Mouse (Mus musculus) retina, embryonic 14.5 days (tissue): Measurements from ENCODE around the gene Tatdn2.

ENCODE experiments used
- DNase-seq: peaks from one replicate; pipeline ENCODE4 v3.0.0-alpha.2; 2015; ENCODE audit warnings: low spot score

The Tatdn2 gene

DNA sequence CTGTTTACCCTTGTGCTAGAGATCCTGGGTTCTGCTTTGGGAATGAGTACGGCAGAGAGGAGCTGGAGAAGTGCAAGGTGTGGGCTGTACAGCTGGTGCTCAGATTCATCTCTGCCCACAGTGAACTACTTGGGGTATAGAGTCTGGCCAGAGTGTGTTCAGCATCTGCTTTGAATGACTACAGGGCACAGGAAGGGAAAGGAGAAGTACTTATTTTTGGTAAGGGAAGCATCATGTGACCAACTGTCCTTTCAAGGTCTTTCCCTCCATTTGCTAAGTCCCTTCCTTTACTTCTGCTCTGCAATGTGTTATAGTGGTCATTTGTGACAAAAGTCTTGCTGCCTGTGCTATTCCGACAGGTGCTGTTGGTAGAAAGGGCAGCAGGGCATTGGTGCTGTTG is 17.4 kb downstream of the Tatdn2 start:
- DNase-seq: no peak

DNA sequence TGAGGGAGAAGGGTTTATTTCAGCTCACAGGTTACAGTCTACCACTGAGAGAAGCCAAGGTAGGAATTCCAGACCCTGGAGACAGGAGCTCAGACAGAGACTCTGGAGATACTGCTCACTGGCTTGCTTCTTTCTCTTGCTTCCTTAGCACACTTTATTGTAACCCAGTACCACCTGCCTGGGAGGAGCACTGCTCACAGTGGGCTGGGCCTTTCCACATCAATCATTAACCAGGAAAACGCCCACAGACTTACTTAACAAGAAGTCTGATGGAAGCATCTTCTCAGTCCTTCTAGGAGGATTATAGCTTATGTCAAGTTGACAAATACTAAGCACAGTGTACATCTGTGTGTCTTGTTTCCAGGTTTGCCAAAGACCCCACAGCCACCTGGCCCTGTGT is 17.9 kb downstream of the Tatdn2 start:
- DNase-seq: no peak

DNA sequence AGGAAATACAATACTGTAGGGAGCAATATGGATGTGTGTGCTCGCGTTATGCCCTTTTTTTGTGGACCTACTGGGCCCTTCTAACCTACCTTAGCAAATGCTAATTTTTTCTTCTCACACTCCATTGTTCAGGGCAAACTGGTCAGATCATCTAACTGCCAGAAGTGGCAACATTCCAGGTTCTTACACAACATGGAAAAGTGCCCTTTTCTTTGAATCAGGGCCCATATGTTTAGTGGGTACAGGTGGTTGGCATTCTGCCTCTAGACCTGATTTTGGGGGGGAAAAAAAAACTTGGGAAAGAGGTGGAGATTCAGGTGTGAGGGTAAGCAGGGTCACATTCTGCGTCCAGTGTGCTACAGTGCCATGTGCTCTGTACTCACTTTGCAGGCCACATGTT is 20.7 kb downstream of the Tatdn2 start:
- no peak for DNase-seq

DNA sequence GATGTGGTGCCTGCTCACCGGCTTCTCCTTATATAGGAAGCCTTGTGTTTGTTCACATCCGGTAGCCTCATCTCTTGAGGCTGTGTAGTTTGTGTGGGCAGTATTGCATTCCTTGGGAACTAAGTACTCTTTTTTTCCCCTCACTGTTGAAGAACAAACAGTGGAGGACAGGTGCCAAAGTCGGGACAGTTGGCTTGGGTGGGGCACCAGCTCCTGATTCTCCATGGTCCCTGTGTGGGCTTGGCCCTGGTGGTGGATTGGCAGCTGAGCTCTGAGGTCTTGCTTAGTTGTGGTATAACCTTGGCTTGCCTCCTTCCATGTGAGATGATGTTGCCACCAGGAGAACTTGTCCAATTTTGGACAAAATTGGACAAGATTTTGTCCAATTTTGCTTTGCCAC is 23.0 kb downstream of the Tatdn2 start, which contains the start of gene Ghrl:
Ghrl (minus strand) TSS at position 3 of the 400 bp plus-strand sequence.
- DNase-seq: no peak

DNA sequence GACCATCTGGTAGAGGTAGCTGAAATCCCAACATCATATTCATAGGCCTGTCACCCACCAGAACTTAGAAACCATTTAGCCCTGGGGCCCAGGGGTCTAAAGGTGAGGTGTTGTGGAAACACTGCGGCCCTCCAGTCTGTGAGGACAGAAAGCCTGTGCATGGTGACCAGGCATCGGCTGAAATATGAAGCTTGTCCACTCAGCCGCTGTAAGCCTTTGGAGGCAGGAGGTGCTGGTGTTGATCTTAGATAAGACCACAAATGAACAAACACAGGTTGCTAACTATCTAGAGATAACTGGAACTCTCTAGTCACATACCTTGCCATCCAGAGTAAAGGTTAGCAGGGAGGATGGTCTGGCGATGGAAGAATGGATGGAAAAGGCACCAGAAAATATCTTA is 24.2 kb downstream of the Tatdn2 start:
- DNase-seq: no peak

DNA sequence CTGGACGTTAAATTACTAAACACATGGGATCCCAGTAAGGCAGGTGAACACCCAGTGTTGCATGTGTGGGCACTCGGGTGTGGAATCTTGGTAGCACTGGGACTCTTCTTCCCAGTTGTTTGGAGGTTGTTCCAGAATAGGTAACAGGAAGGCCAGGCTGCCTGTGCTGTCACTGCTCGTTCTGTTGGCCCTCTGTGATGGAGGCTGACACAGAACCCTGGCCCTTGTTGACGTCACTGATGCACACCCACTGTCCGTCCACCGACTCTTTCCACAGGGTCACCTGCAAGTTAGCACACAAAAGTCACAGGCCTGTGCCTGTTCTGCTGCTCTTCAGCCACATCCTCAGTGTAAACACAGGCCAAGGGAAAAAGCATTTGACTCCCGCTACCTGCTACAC is 31.3 kb downstream of the Tatdn2 start:
- no peak for DNase-seq

DNA sequence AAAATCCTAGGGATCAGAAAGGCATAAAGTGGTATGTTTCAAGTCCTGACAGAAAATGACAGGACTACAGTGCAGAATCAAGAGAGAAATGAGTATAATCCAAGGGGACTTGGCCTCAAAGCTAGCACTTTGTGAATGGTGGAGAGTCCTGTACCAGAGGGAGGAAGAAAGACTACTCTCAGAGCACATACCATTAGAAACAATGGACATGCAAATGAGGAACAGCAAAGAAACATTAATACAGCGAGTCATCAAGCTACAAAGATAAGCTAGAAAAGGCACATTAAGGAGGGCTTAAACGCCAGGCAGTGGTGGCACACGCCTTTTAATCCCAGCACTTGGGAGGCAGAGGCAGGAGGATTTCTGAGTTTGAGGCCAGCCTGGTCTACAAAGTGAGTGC is 34.4 kb downstream of the Tatdn2 start:
- no peak for DNase-seq

DNA sequence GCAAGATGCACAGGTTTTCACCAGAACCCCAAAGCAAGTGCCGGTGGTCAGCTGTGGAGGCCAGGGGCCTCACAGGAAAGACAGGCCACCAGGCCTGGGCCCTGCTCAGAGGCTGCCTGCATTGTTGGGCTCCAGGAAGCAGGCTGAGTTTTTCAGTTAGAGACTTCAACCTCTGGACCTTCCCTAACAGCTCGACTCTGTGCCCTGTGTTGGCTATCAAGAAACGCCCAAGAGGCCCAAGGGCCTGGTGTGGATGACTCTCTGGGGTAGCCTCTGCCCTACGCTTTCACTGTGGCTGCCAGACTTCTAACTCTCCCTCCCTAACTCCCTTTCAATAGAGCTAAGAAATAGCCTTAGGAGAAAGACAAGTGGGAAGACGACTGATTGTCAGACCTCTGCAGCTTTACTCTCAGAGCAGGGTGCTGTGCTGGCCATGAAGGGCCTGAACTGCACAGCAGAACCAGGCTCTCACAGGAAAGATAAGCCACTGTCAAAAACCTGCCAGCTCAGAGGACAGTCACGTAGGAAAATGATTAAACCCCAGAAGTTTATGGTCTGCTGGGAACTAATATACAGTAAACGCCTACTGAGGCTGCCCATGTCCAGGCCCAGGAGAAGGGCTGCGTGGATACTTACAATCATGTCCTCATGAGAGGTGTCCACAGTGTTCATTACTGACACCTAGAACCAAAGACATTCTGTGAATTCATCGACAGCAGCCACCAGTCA is 40.6 kb downstream of the Tatdn2 start:
- DNase-seq: no peak

DNA sequence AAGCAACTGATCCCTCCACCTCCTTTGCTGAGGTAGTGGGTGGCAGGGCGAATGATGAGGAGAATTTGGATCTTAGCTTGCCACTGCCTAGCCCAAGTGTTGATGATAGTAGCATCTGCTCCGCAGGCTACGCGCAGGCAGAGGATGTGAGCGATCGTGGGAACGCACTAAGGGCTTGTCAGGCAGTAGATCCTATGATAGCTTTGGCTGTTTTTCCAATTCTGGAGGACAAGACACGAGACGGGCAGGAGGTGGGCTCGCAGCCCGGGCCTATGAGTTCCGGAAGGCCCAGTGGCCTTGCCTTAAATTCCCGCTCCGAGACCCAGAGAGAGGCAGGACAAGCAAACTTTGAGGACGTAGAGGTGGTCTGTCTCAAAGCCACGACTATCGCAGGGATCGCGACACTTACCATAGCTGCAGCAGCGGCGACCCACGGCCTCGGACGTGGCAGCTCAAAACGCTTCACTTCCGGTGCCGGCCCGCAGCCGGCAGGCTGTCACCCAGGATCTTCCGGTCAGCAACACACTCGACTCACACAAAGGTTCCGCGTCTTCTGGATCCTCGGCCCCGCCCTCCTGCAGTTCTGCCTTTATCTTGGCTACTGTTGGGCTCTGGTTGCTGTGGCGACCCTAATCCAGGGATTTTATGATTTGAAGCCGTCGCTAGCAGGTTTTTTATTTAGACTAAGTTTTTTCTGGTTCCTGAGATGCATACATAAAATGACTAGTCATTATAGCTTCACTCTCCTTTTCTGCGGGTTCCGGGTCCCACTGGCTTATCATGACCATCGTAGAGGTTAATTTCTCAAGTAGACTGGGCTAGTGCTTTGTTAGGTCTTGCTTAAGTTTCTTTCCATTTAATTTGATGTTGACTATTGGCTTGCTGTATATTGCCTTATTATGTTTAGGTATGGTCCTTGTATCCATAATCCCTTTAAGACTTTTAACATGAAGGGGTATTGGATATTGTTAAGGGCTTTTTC is 43.7 kb downstream of the Tatdn2 start, which contains the start of gene Sec13:
Sec13 (minus strand) TSS at position 508 of the 982 bp plus-strand sequence.
- DNase-seq: peak; percentile 95

DNA sequence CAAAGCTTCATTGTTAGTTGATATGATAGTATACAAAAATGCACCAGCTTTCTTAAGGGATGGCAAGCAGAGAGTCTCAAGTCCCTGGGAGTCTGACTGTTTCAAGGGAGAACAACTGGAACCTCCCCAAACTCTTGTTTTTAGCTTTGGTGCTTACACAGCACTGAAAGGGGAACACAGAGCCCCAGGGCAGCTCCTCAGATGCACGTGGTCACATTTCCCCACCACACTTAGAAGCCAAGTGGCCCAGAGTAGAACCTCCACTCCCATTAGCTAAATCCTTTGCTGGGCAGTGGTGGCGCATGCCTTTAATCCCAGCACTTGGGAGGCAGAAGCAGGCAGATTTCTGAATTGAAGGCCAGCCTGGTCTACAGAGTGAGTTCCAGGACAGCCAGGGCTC is 44.6 kb downstream of the Tatdn2 start:
- DNase-seq: no peak

DNA sequence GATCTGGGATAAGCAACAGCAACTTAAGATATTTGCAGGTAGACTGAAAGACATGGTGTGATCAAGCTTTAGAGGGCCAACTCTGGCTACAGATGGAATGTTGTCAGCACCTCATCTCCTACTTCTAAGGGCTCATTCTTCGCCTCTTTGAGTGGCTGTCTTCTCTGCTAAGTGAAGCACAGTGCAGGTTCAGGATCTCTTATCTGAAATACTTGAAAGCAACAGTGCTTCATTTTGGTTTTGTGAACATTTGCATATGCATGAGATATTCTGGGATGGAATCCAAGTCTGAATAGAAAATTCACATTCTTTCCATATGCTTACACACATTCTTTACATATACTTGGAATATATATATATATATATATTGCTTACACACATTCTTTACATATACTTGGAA is 45.5 kb downstream of the Tatdn2 start:
- DNase-seq: no peak

DNA sequence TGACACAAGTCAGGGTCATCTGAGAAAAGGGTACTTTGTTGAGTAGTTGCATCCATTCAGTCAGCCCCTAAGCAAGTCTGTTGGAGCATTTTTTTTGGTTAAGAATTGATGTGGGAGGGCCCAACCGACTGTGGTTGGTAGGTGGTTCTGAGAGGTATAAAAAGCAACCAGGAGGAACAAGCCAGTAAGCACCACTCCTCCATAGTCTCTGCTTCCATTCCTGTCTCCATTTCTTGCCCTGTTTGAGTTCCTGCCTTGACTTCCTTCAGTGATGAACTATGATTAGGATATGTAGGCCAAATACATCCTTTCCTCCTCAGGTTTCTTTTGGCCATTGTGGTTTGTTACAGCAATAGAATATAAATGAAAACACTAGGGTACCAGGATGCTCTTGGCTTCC is 46.3 kb downstream of the Tatdn2 start:
- no peak for DNase-seq

DNA sequence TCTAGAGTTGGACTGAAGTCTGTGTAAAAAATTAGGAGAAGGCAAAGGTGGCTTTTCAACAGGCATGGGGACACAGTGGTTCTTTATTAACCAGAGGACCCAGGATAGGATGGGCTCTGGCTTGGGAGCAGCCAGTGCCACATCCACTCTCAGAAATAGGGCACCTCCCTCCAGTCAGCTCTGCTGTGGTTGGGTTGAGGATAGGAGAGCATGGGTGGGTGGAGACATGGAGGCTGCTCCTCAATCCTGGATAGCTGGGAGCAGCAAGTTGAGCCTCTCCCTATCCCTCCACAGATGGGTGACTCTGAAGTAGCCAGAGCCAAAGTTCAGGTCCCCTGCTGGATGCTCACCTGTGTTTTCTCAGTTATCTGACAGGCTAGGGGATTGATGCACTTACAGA is 48.3 kb downstream of the Tatdn2 start:
- no peak for DNase-seq

DNA sequence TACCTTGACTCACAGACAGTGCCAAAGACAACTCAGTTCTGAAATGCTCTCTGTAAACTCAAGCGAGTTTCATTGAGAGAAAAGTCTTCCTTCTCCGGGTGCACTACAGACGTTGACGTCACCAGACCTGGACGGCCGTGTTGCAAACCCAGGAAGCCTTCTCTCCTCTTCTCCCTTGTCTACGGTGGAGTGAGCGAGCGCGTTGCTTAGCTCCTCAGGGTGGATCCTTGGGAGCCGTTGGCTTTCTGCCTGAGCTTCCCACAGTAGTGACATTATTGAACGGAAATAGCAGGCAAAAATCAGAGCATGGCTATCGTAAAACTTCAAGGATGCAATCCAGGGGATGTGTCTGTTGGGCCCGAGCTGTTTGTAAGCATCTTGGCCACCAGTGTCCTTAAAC is 50.4 kb downstream of the Tatdn2 start:
- DNase-seq: no peak

DNA sequence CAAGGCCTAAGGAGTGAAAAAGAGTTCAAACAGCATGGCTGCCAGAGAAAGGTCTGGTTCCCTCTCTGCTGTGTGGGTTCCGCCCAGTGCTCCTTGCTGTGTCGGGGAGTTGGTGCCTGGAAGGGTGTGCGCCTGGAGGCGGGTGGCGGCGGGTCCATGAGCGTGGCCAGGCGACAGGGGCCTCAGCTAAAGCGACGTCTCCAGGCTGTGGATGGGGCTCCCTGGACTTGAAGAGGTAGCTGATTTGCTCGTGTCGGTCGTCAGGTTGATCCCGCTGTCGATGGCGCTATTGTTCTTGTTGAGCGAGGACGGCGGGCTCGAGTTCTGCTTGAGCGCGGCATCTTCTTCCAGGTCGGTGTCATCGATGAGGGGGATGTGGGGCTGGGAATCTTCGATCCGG is 51.5 kb downstream of the Tatdn2 start:
- peak; percentile 6 for DNase-seq

DNA sequence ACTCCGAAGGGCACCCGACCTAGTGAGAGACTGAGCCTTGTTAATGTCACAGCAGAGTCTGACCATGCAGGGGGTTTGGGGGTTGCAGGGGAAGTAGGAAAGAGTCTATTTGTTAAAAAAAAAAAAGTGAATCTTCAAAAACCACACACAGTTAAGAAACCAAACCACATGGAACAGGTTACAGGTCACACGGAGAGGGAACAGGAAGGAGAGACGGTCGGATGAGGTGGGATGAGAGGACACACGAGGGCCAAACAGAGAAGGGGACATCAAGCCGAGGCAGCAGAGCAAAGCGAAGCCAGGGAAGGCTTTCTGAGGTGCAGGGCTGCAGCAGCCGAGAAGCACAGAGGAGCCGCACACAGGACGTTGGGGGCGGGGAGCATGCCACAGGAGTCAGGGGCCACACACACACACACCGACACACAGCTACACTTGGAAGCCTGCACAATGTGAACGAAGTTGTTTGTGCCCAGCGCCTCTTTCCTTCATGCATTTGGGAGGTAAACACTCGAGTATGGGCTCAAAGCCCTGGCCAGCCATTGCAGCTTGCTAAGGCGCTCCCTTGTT is 52.4 kb downstream of the Tatdn2 start:
- DNase-seq: no peak
